Mouse (Mus musculus) liver, embryonic 14.5 days (tissue): ENCODE measurements around the gene Pla2g12b.

ENCODE experiments used
- CTCF ChIP-seq: IDR thresholded peaks from 2 replicates; pipeline ENCODE4 v1.5.1; 2016; ENCODE audit warnings: antibody characterized with exemption, low read depth, control low read depth
- EP300 ChIP-seq: IDR thresholded peaks from 2 replicates; pipeline ENCODE4 v1.6.1; 2016; ENCODE audit warnings: antibody characterized with exemption, low read depth

GRCm38 (mm10) chr10:59444635-59445034 lies 41.2 kb downstream of the Pla2g12b start:
- TF ChIP-seq CTCF (no peak), EP300 (no peak)
